Mouse (Mus musculus) ES-E14 (cell line): ENCODE data around the gene Cacna1g. TPM values are rescaled to one million over a fixed set of nuclear protein-coding genes. Genes with fewer than 3 reads are reported as not detected.

Experiments
- DNase-seq: peaks from one replicate; pipeline ENCODE4 v3.0.0-alpha.2; 2013; ENCODE audit warnings: low read depth, low spot score
- H3K27ac ChIP-seq: 2 replicates; pipeline ENCODE4 v1.5.1; 2012; ENCODE audit warnings: low read depth, mild to moderate bottlenecking, low read length, moderate library complexity, mixed read lengths; ENCODE audit not compliant: poor library complexity, insufficient read depth, severe bottlenecking
- H3K36me3 ChIP-seq: 2 replicates; pipeline ENCODE4 v1.6.1; 2012; ENCODE audit warnings: mild to moderate bottlenecking, low read length, moderate library complexity, mixed read lengths; ENCODE audit not compliant: control insufficient read depth, poor library complexity, insufficient read depth, severe bottlenecking
- H3K4me1 ChIP-seq, 2 experiments: fragments of 150-350 bp in 1 of 2; sonication (generic) in 1 of 2; 2 replicates each; pipeline ENCODE4 v1.6.1; 2012; ENCODE audit warnings: low read length in 2 of 2, mild to moderate bottlenecking in 1 of 2, mixed read lengths in 1 of 2; ENCODE audit not compliant: control insufficient read depth in 2 of 2, insufficient read depth in 2 of 2, poor library complexity in 1 of 2
- H3K4me3 ChIP-seq, 2 experiments: fragments of 150-350 bp in 1 of 2; sonication (generic) in 1 of 2; 2 replicates each; pipeline ENCODE4 v1.5.1; 2012; ENCODE audit warnings: low read length in 2 of 2, low read depth in 1 of 2, mild to moderate bottlenecking in 1 of 2, mixed read lengths in 1 of 2; ENCODE audit not compliant: insufficient read depth in 1 of 2, poor library complexity in 1 of 2, severe bottlenecking in 1 of 2
- H3K9ac ChIP-seq: 2 replicates; pipeline ENCODE4 v1.6.1; 2012; ENCODE audit warnings: low read depth, mild to moderate bottlenecking, low read length, mixed read lengths; ENCODE audit not compliant: poor library complexity, insufficient read depth, severe bottlenecking
- H3K9me3 ChIP-seq: fragments of 150-350 bp; sonication (generic); 2 replicates; pipeline ENCODE4 v1.6.1; 2012; ENCODE audit warnings: low read depth, mild to moderate bottlenecking, low read length; ENCODE audit not compliant: control insufficient read depth, insufficient read depth
- CHD2 ChIP-seq: IDR thresholded peaks from 2 replicates; pipeline ENCODE4 v1.6.1; 2014; ENCODE audit warnings: mild to moderate bottlenecking, low read depth, low read length, inconsistent platforms
- HCFC1 ChIP-seq: IDR thresholded peaks from 2 replicates; pipeline ENCODE4 v1.6.1; 2012; ENCODE audit warnings: low read length, inconsistent platforms, borderline replicate concordance; ENCODE audit not compliant: insufficient read depth
- MAFK ChIP-seq: IDR thresholded peaks from 2 replicates; pipeline ENCODE4 v1.6.1; 2014; ENCODE audit warnings: mild to moderate bottlenecking, low read depth, low read length, inconsistent platforms; ENCODE audit not compliant: insufficient read depth
- ZC3H11A ChIP-seq: IDR thresholded peaks from 2 replicates; pipeline ENCODE4 v1.6.1; 2012; ENCODE audit warnings: low read depth, mild to moderate bottlenecking, inconsistent platforms, low read length, borderline replicate concordance
- ZNF384 ChIP-seq: IDR thresholded peaks from 2 replicates; pipeline ENCODE4 v1.6.1; 2012; ENCODE audit warnings: low read depth, low read length, inconsistent platforms
- in situ Hi-C, 2 experiments: fragments of 600-800 bp; cut with MboI; formaldehyde crosslinking; loops; one replicate each; pipeline ENCODE4 v1.15.1; 2025; ENCODE audit warnings: low sequenced_read_pairs in 2 of 2, inconsistent platforms in 1 of 2; ENCODE audit not compliant: unreplicated experiment in 2 of 2
- total RNA-seq: library from RNA; depleted of rRNA; stranded (reverse); fragments of 300-350 nt; gene quantifications from 2 replicates; pipeline ENCODE4 v1.2.3, GENCODE M21; 2012

Gene Cacna1g
- total RNA-seq, 1 experiment: 2.2 TPM

- H3K36me3 ChIP-seq: no peaks in the 10 kb centered on the region
Observed at GRCm38 (mm10) chr11:94428091-94428835, 45.7 kb downstream of the Cacna1g start.

GRCm38 (mm10) chr11:94425656-94426055, 48.3 kb downstream of the Cacna1g start:
- TF ChIP-seq ZNF384: no peak
- no peak for TF ChIP-seq HCFC1
- no peak for TF ChIP-seq ZC3H11A
- no peak for TF ChIP-seq CHD2
- TF ChIP-seq MAFK: no peak
- Histone ChIP-seq H3K9ac (no peak overlapping the region), H3K4me1 (peaks cover 3 to 8% of the 10 kb centered on the region in 2 experiments; a peak in 3 of 4 replicates), H3K9me3 (no peaks in the 10 kb centered on the region), H3K4me3 (no peak overlapping the region), H3K27ac (no peak overlapping the region), H3K36me3 (no peaks in the 10 kb centered on the region)
- in situ Hi-C loops: no loop called here
- DNase-seq: no peak

More at GRCm38 (mm10) chr11:94428091-94428835, 45.7 kb downstream of the Cacna1g start:
- Histone ChIP-seq H3K9ac (no peak overlapping the region), H3K4me3 (no peak overlapping the region), H3K4me1 (peaks cover 3 to 8% of the 10 kb centered on the region in 2 experiments; a peak in 3 of 4 replicates), H3K27ac (no peak overlapping the region), H3K9me3 (no peaks in the 10 kb centered on the region)
- TF ChIP-seq ZNF384 (no peak), ZC3H11A (no peak), MAFK (no peak)
- no peak for DNase-seq
- in situ Hi-C loops: no loop called here

GRCm38 (mm10) chr11:94425215-94425614, 48.8 kb downstream of the Cacna1g start:
- Histone ChIP-seq H3K9me3 (no peaks in the 10 kb centered on the region), H3K4me3 (no peak overlapping the region), H3K4me1 (peaks cover 3 to 8% of the 10 kb centered on the region in 2 experiments; a peak in 3 of 4 replicates), H3K9ac (no peak overlapping the region), H3K36me3 (no peaks in the 10 kb centered on the region), H3K27ac (no peak overlapping the region)
- DNase-seq: no peak
- in situ Hi-C loops: no loop called here
- no peak for TF ChIP-seq CHD2
- no peak for TF ChIP-seq HCFC1
- no peak for TF ChIP-seq MAFK
- no peak for TF ChIP-seq ZNF384
- TF ChIP-seq ZC3H11A: no peak

- Histone ChIP-seq H3K27ac (no peak overlapping the region), H3K36me3 (no peaks in the 10 kb centered on the region), H3K4me1 (peaks cover 3 to 8% of the 10 kb centered on the region in 2 experiments; a peak in 3 of 4 replicates), H3K9ac (no peak overlapping the region), H3K9me3 (no peaks in the 10 kb centered on the region), H3K4me3 (no peak overlapping the region; a peak in 1 of 4 replicates)
- in situ Hi-C loops: no loop called here
- DNase-seq: no peak
- TF ChIP-seq HCFC1 (no peak), ZC3H11A (no peak), MAFK (no peak)
Observed at GRCm38 (mm10) chr11:94424380-94424779, 49.6 kb downstream of the Cacna1g start.

- Histone ChIP-seq H3K4me1 (peaks cover under 1 to 6% of the 10 kb centered on the region in 2 experiments; a peak in 2 of 4 replicates), H3K27ac (no peak overlapping the region), H3K9ac (no peak overlapping the region), H3K9me3 (no peaks in the 10 kb centered on the region), H3K4me3 (no peak overlapping the region; a peak in 1 of 4 replicates), H3K36me3 (no peaks in the 10 kb centered on the region)
- DNase-seq: no peak
- in situ Hi-C loops: no loop called here
- TF ChIP-seq HCFC1: no peak
- no peak for TF ChIP-seq ZNF384
- no peak for TF ChIP-seq CHD2
Observed at GRCm38 (mm10) chr11:94423855-94424254, 50.1 kb downstream of the Cacna1g start.
